Mouse (Mus musculus) embryonic fibroblast, embryonic 13.5 days (primary cell): ENCODE measurements at regions not wholly inside any gene's neighbourhood (a gene's known extent, or its start where the extent isn't known, plus 50 kb on each side); places are given as distances from the start of the nearest gene placed in this dataset.

Experiments
- CTCF ChIP-seq: IDR thresholded peaks from 2 replicates; pipeline ENCODE4 v1.5.1; 2011; ENCODE audit warnings: mild to moderate bottlenecking, control low read depth, low read length, moderate library complexity, borderline replicate concordance; ENCODE audit not compliant: insufficient read depth
- POLR2A ChIP-seq: IDR thresholded peaks from 2 replicates; pipeline ENCODE4 v1.6.1; 2011; ENCODE audit warnings: low read depth, mild to moderate bottlenecking, control low read depth, low read length, moderate library complexity

- no peak for TF ChIP-seq POLR2A
- TF ChIP-seq CTCF: no peak
Observed at GRCm38 (mm10) chr14:76660906-76661305, 104.2 kb upstream of the Serp2 start.
